ENCODE assay signal across 26 mouse cellular contexts in genomic region chr2:6673418-6673817, GRCm38 (mm10).
"Had no signal": no experiment of that assay in that cellular context is flagged by ENCODE, and none has a peak within 500 bp of the region (broad histone marks: within the 10 kb centered on the region; RNA-seq: fewer than 3 reads in every experiment).

No protein-coding gene starts in this region.

- H3K36me3 ChIP-seq: heart, embryonic 13.5 days; heart, embryonic 15.5 days; hindbrain, embryonic 10.5 days; hindbrain, embryonic 12.5 days; intestine, embryonic 15.5 days; limb, embryonic 10.5 days; limb, embryonic 12.5 days had no signal

- H3K9me3 ChIP-seq: heart, embryonic 13.5 days; heart, embryonic 15.5 days; hindbrain, embryonic 10.5 days; hindbrain, embryonic 12.5 days; intestine, embryonic 15.5 days; limb, embryonic 10.5 days; limb, embryonic 12.5 days had no signal

- H3K4me2 ChIP-seq: heart, embryonic 11.5 days; heart, embryonic 13.5 days; heart, embryonic 15.5 days; hindbrain, embryonic 12.5 days; hindbrain, embryonic 14.5 days; intestine, embryonic 15.5 days; limb, embryonic 12.5 days; liver, embryonic 11.5 days had no signal

- DNase-seq: gastrocnemius, adult 2 months; gastrocnemius, postnatal 10 days; gastrocnemius, postnatal 25 days; heart, adult 2 months; heart, postnatal 14 days; heart, postnatal 4 days; kidney, adult 18-20 months; kidney, adult 8-10 months; kidney, postnatal 10 days; kidney, postnatal 25 days; kidney, postnatal 4 days; layer of hippocampus, adult 9-11 months; liver had no signal

- H3K4me1 ChIP-seq: heart, embryonic 13.5 days; heart, embryonic 15.5 days; hindbrain, embryonic 10.5 days; hindbrain, embryonic 12.5 days; intestine, embryonic 15.5 days; limb, embryonic 10.5 days; limb, embryonic 12.5 days had no signal

- H3K27ac ChIP-seq: gastrocnemius, adult 2 months; heart, adult 2 months; heart, embryonic 13.5 days; heart, embryonic 15.5 days; hindbrain, embryonic 10.5 days; hindbrain, embryonic 12.5 days; hindbrain, embryonic 14.5 days; intestine, embryonic 15.5 days; left cerebral cortex, adult 2 months; limb, embryonic 10.5 days; limb, embryonic 12.5 days had no signal

- ATAC-seq: hindbrain, embryonic 16.5 days; intestine, embryonic 15.5 days; intestine, postnatal 0 days had no signal

- H3K9ac ChIP-seq: heart, embryonic 13.5 days; heart, embryonic 15.5 days; hindbrain, embryonic 12.5 days; hindbrain, embryonic 14.5 days; intestine, embryonic 15.5 days; limb, embryonic 12.5 days had no signal

- H3K4me3 ChIP-seq: gastrocnemius, adult 2 months; heart, adult 2 months; heart, embryonic 13.5 days; heart, embryonic 15.5 days; hindbrain, embryonic 10.5 days; hindbrain, embryonic 12.5 days; intestine, embryonic 15.5 days; left cerebral cortex, adult 2 months; limb, embryonic 10.5 days; limb, embryonic 12.5 days had no signal

- H3K27me3 ChIP-seq: heart, embryonic 13.5 days; heart, embryonic 15.5 days; hindbrain, embryonic 12.5 days; intestine, embryonic 15.5 days; limb, embryonic 12.5 days had no signal
